Mouse (Mus musculus): ENCODE data around the gene Hspbp1. TPM values are rescaled to one million over a fixed set of nuclear protein-coding genes. Genes with fewer than 3 reads are reported as not detected.

The Hspbp1 gene
- polyA plus RNA-seq, 1 experiment from 2014 or later = 123 TPM

DNA sequence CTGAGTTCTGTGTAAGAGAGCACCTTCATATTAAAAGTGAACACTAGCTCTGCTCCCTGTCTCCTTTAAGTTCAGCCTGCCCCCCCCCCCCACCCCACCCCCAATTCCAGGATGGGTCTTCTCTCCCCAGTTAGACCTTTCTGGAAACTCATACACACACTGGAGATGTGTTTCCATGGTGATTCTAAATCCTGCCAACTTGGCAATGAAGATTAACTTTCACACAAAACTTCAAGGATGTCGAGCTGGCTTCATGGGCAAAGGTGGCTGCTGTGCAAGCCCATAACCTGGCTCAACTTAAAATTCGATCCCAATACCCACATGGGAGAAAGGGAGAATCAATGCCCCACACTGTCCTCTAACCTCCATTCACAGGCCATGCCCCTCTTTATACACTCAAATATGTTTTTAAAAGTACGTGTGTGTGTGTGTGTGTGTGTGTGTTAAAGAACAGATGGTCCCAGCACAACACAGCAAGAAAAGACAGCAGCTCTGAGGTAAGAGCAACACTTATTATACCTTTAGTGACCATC is 24.9 kb downstream of the Hspbp1 start:
- Histone ChIP-seq H3K4me3 (peak overlapping the region; percentile 81), H3K9me3 (replicated peaks) (no peaks in the 10 kb centered on the region), H3K27me3 (ENCODE audit: low read depth, poor library complexity, severe bottlenecking) (no peaks in the 10 kb centered on the region), H3K27ac (peak overlapping the region; percentile 94), H3K36me3 (peaks cover 44% of the 10 kb centered on the region), H3K4me1 (peaks cover 28% of the 10 kb centered on the region)
- WGBS = 73% methylated on average over 3 of the region's 3 CpGs
- DNase-seq (ENCODE audit: low spot score) = no peak

DNA sequence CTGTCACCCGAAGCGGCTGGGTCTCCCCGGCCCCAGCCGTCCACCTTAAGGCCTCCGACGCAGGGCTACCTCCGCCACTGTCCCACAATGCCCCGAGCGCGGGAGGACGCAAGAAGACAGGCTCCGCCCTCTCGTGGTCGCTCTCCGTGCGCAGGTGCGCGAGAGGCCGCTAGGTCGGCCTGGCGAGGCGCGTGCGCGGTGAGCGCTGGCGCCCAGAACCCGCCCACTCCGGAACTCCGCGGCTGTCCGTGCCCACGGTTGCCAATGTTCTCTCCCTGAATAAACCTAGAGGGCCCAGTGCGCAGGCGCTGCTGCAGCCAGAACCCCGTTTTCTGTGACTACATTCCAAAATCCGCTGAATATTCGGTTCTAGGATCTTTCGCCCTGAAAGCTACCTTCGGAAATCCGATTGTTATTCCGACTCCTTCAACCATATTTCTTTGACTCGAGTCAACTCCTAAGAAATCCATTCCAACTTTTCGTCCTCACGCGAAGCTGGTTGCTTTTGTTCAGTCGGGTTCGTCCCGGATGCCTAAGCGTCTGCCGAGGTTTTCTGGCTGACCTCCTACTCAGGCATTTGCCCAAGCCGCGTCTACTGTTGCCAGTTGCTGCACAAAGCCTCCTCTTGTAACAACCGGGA is 25.8 kb downstream of the Hspbp1 start, which contains the start of gene Ppp6r1:
Gene Ppp6r1 (minus strand): TSS at position 108 of the 640 bp plus-strand sequence.
- Histone ChIP-seq H3K4me3 (peak within 1 kb of the TSS; percentile 81), H3K27me3 (ENCODE audit: low read depth, poor library complexity, severe bottlenecking) (no peaks in the 10 kb centered on the region), H3K36me3 (peaks cover 36% of the 10 kb centered on the region), H3K4me1 (peaks cover 35% of the 10 kb centered on the region), H3K27ac (peak within 1 kb of the TSS; percentile 94), H3K9me3 (replicated peaks) (no peaks in the 10 kb centered on the region)
- DNase-seq (ENCODE audit: low spot score) = peak; percentile 94
- WGBS = under 1% methylated on average over 54 of the region's 54 CpGs

DNA sequence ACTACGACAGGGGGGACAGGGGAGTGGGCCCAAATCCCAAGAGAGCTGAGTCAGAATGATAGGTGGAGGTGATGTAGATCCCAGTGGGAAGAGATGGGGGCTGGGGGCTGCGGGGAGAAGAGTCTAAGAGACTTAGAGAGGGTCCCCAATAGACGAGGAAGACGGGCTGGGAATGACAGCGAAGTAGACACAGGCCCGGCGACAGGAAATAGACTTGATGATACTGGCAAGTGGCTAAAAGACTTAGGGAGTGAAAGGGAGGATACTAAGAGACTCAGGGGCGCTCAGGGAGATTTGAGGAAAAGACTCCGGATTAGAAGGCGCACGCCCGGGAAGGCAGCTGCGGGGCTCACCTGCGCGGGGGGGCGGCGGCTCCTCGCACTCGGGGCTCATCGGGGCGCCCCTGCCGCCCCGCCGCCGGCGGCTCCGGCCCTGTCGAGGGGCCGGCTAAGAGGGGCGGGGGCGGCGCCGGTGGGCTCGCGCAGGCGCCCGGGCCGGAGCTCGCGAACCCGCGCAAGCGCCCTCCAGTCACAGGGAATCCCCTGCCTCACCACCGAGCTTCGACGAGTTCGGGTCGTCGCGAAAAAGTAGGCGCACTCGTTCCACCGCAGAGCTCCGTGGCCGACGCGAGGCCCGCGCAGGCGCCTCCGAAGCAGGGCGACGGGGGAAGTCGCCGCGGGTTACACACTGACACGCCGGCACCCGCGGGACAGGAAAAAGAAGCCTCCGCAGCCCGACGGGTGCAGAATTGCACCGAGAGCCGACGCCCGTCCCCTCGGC is 26.6 kb downstream of the Hspbp1 start:
- Histone ChIP-seq H3K36me3 (peaks cover 38% of the 10 kb centered on the region), H3K27ac (peak overlapping the region; percentile 94), H3K9me3 (replicated peaks) (no peaks in the 10 kb centered on the region), H3K27me3 (ENCODE audit: low read depth, poor library complexity, severe bottlenecking) (no peaks in the 10 kb centered on the region), H3K4me3 (peak overlapping the region; percentile 81), H3K4me1 (peaks cover 35% of the 10 kb centered on the region)
- DNase-seq (ENCODE audit: low spot score) = no peak
- WGBS = under 1% methylated on average over 78 of the region's 78 CpGs

DNA sequence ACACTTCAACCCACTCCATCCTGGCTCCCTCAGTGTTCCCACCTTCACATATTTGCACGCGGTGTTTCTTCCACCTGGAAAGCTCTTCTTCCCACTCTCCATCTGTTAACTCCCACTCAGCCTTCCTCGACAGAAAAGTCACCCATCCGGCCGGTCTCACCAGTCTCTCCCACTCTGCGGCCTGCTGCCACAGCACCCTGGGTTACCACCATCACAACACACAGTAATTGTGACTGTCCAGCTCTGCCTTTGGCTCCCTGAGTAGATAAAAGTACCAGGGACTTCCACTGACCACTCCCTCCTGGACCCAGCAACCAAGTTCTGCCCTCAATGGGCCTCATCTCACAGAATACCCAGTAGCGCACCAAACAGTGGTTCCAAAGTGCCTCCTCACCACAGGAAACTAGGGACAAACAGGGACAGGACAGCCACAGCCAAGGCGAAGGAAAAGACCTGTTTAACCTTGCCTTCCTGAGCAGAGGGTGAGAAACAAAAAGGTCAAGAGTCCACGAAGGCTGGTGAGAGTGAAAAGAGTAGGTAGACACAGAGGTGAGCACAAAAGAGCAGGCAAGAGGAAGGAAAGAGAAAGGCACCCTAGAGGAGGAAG is 27.2 kb downstream of the Hspbp1 start:
- 61% methylated on average over 9 of the region's 9 CpGs for WGBS
- Histone ChIP-seq H3K9me3 (replicated peaks) (no peaks in the 10 kb centered on the region), H3K27ac (peak overlapping the region; percentile 94), H3K4me3 (peak overlapping the region; percentile 81), H3K4me1 (peaks cover 35% of the 10 kb centered on the region), H3K36me3 (peaks cover 41% of the 10 kb centered on the region), H3K27me3 (ENCODE audit: low read depth, poor library complexity, severe bottlenecking) (no peaks in the 10 kb centered on the region)
- DNase-seq (ENCODE audit: low spot score) = no peak

DNA sequence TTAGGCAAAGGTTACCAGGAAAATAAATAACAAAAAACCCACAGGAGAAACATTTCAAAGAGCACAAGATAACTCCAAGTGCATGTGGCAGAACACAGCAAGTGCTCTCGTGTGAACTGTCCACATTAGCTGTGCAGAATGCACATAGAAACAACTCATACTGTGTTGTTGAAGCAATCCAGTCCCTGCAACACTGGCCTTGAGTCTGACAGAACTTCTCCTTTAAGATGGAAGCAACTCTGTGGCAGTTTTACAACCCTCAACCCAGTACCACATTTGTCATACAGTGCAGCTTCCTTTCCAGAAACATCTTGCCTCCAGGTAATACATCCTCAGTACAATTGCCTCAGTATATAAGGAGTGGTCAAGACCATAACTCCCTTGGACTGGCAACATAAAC is 28.1 kb downstream of the Hspbp1 start:
- WGBS = 83% methylated on average over 1 of the region's 1 CpGs
- H3K9me3 ChIP-seq (replicated peaks) = no peaks in the 10 kb centered on the region
- H3K4me1 ChIP-seq = peaks cover 35% of the 10 kb centered on the region
- peak overlapping the region; percentile 81 for H3K4me3 ChIP-seq
- DNase-seq (ENCODE audit: low spot score) = no peak
- no peaks in the 10 kb centered on the region for H3K27me3 ChIP-seq (ENCODE audit: low read depth, poor library complexity, severe bottlenecking)
- H3K36me3 ChIP-seq = peaks cover 41% of the 10 kb centered on the region
- no peak overlapping the region for H3K27ac ChIP-seq

DNA sequence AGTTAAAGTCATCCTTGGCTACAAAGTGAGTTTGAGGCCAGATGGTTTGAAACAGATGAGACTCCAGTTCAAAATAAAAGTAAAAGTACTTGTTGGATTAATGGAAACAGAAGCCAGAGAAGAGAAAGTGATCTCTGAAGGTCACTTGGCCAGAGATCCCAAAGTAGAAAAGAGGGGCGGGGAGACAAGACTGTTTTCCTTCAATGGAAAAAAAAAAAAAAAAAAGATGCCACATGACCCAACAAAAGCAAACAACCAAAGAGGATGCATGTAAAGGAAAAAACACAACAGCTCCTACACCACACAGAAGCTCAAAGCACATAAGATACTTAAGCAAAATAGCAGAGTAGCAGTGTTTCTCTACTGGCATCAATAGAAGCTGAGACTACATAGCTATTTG is 29.0 kb downstream of the Hspbp1 start:
- Histone ChIP-seq H3K4me1 (peaks cover 35% of the 10 kb centered on the region), H3K27ac (no peak overlapping the region), H3K27me3 (ENCODE audit: low read depth, poor library complexity, severe bottlenecking) (no peaks in the 10 kb centered on the region), H3K4me3 (no peak overlapping the region), H3K36me3 (peaks cover 41% of the 10 kb centered on the region), H3K9me3 (replicated peaks) (no peaks in the 10 kb centered on the region)
- WGBS = 89% methylated on average over 1 of the region's 1 CpGs
- DNase-seq (ENCODE audit: low spot score) = no peak

DNA sequence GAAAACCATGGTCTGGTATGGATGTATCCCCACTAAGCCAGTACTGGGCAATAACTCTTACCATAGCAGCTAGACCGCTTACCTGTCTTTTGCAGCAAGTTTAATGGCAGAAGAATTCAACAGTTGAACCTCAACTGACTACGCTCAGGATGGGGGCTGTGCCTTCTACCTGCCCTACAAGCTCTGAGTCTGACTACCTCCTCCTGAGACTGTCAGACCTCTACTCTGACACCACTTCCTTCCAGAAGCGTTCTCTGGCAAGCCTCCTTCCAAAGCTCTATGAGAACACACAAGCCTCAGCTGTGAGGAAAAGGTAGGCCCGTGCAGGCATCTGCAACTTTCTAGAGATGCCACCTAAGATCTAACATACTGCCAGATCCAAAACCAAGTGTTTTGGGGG is 29.5 kb downstream of the Hspbp1 start:
- Histone ChIP-seq H3K27ac (no peak overlapping the region), H3K36me3 (peaks cover 36% of the 10 kb centered on the region), H3K4me3 (no peak overlapping the region), H3K9me3 (replicated peaks) (no peaks in the 10 kb centered on the region), H3K4me1 (peaks cover 35% of the 10 kb centered on the region), H3K27me3 (ENCODE audit: low read depth, poor library complexity, severe bottlenecking) (no peaks in the 10 kb centered on the region)
- WGBS = 89% methylated on average over 4 of the region's 4 CpGs
- DNase-seq (ENCODE audit: low spot score) = no peak

DNA sequence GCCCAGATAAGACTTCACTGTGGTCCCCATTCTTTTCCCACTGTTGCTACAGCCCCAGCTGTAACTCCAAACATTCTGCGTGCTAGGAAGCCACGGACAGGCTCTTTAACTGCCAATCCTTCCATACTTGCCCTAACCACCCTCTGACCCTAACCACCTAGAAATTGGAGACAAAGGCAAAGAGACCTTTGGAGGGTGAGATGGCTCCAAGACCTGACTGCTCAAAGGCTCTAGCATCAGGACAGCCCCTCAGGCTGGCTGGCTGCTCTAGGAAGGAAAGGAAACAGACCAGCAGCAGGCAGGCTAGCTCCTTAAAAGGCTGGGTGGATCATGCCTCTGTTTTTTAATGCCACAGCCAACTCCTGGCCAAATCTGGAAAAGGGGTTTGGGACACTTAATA is 30.6 kb downstream of the Hspbp1 start:
- H3K4me3 ChIP-seq = no peak overlapping the region
- DNase-seq (ENCODE audit: low spot score) = no peak
- H3K36me3 ChIP-seq = peaks cover 36% of the 10 kb centered on the region
- peaks cover 30% of the 10 kb centered on the region for H3K4me1 ChIP-seq
- no peaks in the 10 kb centered on the region for H3K9me3 ChIP-seq (replicated peaks)
- H3K27me3 ChIP-seq (ENCODE audit: low read depth, poor library complexity, severe bottlenecking) = no peaks in the 10 kb centered on the region
- no peak overlapping the region for H3K27ac ChIP-seq
- 97% methylated on average over 2 of the region's 2 CpGs for WGBS

DNA sequence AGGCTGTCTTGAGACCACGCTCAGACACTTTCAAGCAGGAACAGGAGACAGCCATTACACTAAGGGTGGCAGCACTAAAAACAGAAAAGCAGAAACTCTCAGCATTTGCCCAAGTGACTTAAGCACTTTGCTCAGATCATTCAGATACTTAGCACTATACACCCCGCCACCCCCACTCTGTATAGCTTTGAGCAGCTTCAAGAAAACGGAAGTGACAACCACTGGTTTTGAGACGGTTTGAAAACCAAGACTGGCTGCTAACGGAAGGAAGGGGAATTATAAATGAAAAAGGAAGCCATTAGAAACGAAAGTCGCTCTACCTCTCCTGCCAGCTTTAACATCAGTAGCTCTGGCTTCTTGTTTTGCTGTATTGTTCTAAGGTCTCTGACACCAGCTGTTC is 31.1 kb downstream of the Hspbp1 start:
- no peak for DNase-seq (ENCODE audit: low spot score)
- Histone ChIP-seq H3K4me3 (no peak overlapping the region), H3K4me1 (peaks cover 30% of the 10 kb centered on the region), H3K36me3 (peaks cover 36% of the 10 kb centered on the region), H3K27me3 (ENCODE audit: low read depth, poor library complexity, severe bottlenecking) (no peaks in the 10 kb centered on the region), H3K27ac (no peak overlapping the region), H3K9me3 (replicated peaks) (no peaks in the 10 kb centered on the region)
- WGBS = 91% methylated on average over 7 of the region's 7 CpGs

DNA sequence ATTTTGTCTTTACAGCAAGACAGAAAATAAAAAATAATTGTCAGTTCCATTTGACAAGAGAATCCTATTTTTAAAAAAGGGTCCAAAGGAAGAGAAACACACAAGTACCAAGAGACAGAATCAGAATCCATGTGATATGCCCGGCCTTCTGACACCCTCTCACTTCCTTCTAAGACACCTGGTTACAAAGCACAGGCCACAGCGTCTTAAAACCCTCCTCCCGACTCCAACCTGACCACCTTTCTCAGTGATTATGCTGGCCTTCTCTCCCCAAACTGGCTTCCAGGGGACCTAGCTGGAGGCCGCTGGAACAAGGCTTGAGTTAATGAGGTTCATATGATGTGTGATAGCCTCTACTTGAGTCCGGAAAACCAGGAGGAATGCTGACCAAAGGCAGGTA is 31.5 kb downstream of the Hspbp1 start:
- peaks cover 30% of the 10 kb centered on the region for H3K4me1 ChIP-seq

DNA sequence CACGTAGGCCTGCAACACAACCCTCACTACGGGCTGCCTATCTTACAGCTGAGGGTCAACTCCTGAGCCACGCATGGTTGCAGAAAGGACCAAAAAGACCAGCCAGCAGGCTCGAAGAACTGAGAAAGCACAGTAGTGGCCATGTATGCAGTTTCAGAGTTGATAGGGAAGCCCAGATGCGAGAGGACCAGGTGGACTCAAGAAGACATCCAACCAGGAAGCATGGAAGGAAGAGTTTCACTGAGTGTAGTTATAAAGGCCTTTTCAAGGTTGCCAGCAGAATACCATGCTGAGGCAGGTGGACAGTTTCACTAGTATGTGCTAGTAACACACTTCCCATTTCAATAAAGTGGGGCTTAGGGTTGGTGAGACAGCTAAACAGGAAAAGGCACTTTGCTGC is 32.1 kb downstream of the Hspbp1 start:
- DNase-seq (ENCODE audit: low spot score) = no peak
- Histone ChIP-seq H3K4me1 (peaks cover 25% of the 10 kb centered on the region), H3K27me3 (ENCODE audit: low read depth, poor library complexity, severe bottlenecking) (no peaks in the 10 kb centered on the region), H3K9me3 (replicated peaks) (no peaks in the 10 kb centered on the region), H3K36me3 (peaks cover 36% of the 10 kb centered on the region), H3K27ac (no peak overlapping the region), H3K4me3 (no peak overlapping the region)
- WGBS = 94% methylated on average over 5 of the region's 5 CpGs

More for the DNA sequence above, 31.5 kb downstream of the Hspbp1 start:
- Histone ChIP-seq H3K36me3 (peaks cover 36% of the 10 kb centered on the region), H3K27ac (no peak overlapping the region), H3K4me3 (no peak overlapping the region), H3K9me3 (replicated peaks) (no peaks in the 10 kb centered on the region), H3K27me3 (ENCODE audit: low read depth, poor library complexity, severe bottlenecking) (no peaks in the 10 kb centered on the region)
- WGBS = 82% methylated on average over 5 of the region's 5 CpGs
- no peak for DNase-seq (ENCODE audit: low spot score)

DNA sequence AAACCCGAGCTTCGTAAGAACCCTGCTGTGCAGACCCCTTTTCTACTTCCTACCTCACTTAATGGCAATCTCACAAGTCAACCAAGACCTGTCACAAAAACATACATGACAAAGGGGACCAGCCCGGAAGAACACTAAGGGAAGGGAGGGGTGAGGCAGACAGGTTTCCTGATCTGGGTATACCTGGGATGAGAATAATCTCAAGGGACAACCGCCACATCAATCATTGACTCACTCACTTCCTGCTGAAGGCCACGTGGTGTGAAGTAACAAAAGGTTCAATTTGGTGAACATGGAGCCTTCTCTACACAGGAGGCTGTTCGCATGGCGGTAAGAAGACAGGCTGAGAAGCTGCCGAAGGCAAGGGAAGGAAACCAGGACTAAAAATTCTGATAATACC is 33.3 kb downstream of the Hspbp1 start:
- WGBS = 79% methylated on average over 8 of the region's 8 CpGs
- Histone ChIP-seq H3K27ac (no peak overlapping the region), H3K4me1 (peaks cover 14% of the 10 kb centered on the region), H3K4me3 (no peak overlapping the region), H3K9me3 (replicated peaks) (no peaks in the 10 kb centered on the region), H3K36me3 (peaks cover 46% of the 10 kb centered on the region), H3K27me3 (ENCODE audit: low read depth, poor library complexity, severe bottlenecking) (no peaks in the 10 kb centered on the region)
- no peak for DNase-seq (ENCODE audit: low spot score)

DNA sequence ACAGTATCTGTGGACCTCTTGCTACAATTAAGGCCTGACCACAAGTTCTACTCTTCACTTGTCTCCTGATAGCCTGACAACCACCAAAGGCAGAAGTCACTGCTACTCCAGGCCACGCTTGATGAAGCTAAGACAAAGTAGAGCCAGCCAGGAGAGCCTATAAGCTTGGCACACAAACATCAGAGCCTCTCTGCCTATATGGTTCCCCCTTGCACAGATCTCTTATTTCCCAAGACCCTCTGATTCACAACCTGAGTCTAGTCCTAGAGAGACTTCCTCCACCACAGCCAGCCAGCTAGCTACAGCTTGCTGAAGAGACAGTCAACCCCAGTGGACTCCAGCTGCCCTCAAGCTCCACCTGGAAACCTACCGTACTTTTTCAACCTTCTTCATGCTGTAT is 36.9 kb downstream of the Hspbp1 start:
- Histone ChIP-seq H3K4me1 (no peaks in the 10 kb centered on the region), H3K36me3 (peaks cover 65% of the 10 kb centered on the region), H3K9me3 (replicated peaks) (no peaks in the 10 kb centered on the region), H3K27ac (no peak overlapping the region), H3K27me3 (ENCODE audit: low read depth, poor library complexity, severe bottlenecking) (no peaks in the 10 kb centered on the region), H3K4me3 (no peak overlapping the region)
- no peak for DNase-seq (ENCODE audit: low spot score)
- 98% methylated on average over 2 of the region's 2 CpGs for WGBS
